Mouse (Mus musculus): ENCODE measurements around the gene 1700016H13Rik.

DNA sequence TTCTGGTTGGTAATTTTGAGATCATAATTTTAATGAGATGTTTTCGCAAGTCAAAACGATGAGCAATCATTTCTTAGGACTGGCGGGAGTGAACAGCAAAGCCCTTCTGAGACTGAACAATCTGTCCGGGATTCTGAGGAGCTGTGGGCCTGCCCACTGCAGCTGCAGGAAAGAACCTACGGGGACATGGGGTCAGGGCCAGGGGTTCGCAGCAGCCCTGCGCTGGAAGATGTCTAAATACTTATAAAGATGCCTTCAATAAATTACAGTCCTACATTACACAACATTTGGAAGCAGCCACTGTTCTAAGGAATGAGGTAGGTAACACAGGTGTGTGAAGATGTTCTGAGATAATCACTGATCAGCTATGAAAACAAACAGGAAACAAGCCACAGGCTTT is 50.1 kb downstream of the 1700016H13Rik start:
- TF ChIP-seq CTCF (IDR thresholded peaks at IDR 0.05; ENCODE audit: extremely low read depth, insufficient read depth, insufficient read length, insufficient replicate concordance) (no peak), POLR2A (IDR thresholded peaks at IDR 0.05; ENCODE audit: low read depth, low read length) (no peak)

All from spleen, adult 2 months (tissue).